Mouse (Mus musculus) embryonic fibroblast, embryonic 13.5 days (primary cell): ENCODE measurements around the gene Pdk1.

Experiments
- CTCF ChIP-seq: IDR thresholded peaks from 2 replicates; pipeline ENCODE4 v1.5.1; 2011; ENCODE audit warnings: mild to moderate bottlenecking, control low read depth, low read length, moderate library complexity, borderline replicate concordance; ENCODE audit not compliant: insufficient read depth
- POLR2A ChIP-seq: IDR thresholded peaks from 2 replicates; pipeline ENCODE4 v1.6.1; 2011; ENCODE audit warnings: low read depth, mild to moderate bottlenecking, control low read depth, low read length, moderate library complexity

DNA sequence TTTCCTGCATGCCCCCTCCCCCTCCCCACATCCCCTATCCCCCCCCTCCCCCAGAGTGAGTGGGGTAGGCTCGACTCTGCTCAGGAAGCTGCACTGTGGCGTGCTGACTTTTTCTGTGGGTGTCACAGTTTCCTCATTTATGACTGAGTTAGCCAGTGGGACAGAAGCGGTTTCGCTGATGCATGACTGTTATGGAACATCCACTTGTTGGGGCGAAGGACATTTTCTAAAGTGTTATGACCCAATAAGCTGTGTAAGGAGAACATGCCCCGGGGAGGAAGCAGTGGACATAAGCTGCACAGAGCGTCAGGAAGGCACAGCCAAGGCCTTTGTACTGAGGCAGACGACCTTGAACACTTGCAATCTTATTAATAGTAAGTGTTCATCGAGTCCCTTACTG lies 29.7 kb upstream of the Pdk1 start:
- no peak for TF ChIP-seq CTCF
- no peak for TF ChIP-seq POLR2A
